ENCODE assay signal across 17 mouse cellular contexts in genomic region chr8:28427544-28428135, GRCm38 (mm10).
DNase-seq lines count a peak whose midpoint lies in the region; ATAC-seq and TF ChIP-seq lines count a peak whose summit lies in the region.
"Had no signal": no experiment of that assay in that cellular context is flagged by ENCODE, and none has a peak within 500 bp of the region (broad histone marks: within the 10 kb centered on the region; RNA-seq: fewer than 3 reads in every experiment).

No protein-coding gene starts in this region.

- no peak overlapping the region for H3K4me2 ChIP-seq in forebrain, postnatal 0 days (ENCODE audit: low read depth)
- no peak overlapping the region for H3K4me2 ChIP-seq in forebrain, embryonic 13.5 days
- H3K4me2 ChIP-seq in hindbrain, postnatal 0 days (ENCODE audit: low read depth, low read length) = no peak overlapping the region

- DNase-seq in forebrain, postnatal 0 days = peak; percentile 16
- DNase-seq in right cerebral cortex, postnatal 25 days = peak; percentile 3
- DNase-seq in right cerebral cortex, adult 18-20 months = no peak
- DNase-seq in hindbrain, postnatal 0 days (ENCODE audit: low spot score) = peak; percentile 51
- DNase-seq in thymus, postnatal 25 days = no peak
- DNase-seq: adrenal gland, postnatal 25 days; heart, adult 2 months; heart, postnatal 4 days; kidney, adult 2 months; kidney, postnatal 4 days; layer of hippocampus, postnatal 36 days; lung, adult 18-20 months had no signal

- H3K36me3 ChIP-seq in forebrain, postnatal 0 days (ENCODE audit: insufficient read depth) = no peaks in the 10 kb centered on the region
- no peaks in the 10 kb centered on the region for H3K36me3 ChIP-seq in forebrain, embryonic 13.5 days (ENCODE audit: poor library complexity, severe bottlenecking)
- H3K36me3 ChIP-seq in hindbrain, postnatal 0 days (ENCODE audit: insufficient read depth, low read length) = no peaks in the 10 kb centered on the region
- H3K36me3 ChIP-seq: G1E had no signal

- H3K4me3 ChIP-seq in forebrain, postnatal 0 days (ENCODE audit: low read depth, low read length) = no peak overlapping the region
- no peak overlapping the region for H3K4me3 ChIP-seq in forebrain, embryonic 13.5 days
- no peak overlapping the region for H3K4me3 ChIP-seq in hindbrain, postnatal 0 days (ENCODE audit: low read length)
- H3K4me3 ChIP-seq: heart, adult 2 months; myocyte had no signal

- ATAC-seq in forebrain, postnatal 0 days = peak; percentile 55; the same call in 1 of the 2 replicates
- no peak for ATAC-seq in forebrain, embryonic 13.5 days
- peak; percentile 72 for ATAC-seq in hindbrain, postnatal 0 days
- no peak for ATAC-seq in megakaryocyte-erythroid progenitor cell, adult 5-6 weeks (replicated peaks; ENCODE audit: low FRiP score, low TSS enrichment, poor library complexity, severe bottlenecking)

- H3K9ac ChIP-seq in forebrain, postnatal 0 days = no peak overlapping the region
- H3K9ac ChIP-seq in forebrain, embryonic 13.5 days = no peak overlapping the region
- no peak overlapping the region for H3K9ac ChIP-seq in hindbrain, postnatal 0 days (replicated peaks; ENCODE audit: low read length)

- TF ChIP-seq CTCF in forebrain, postnatal 0 days (IDR thresholded peaks at IDR 0.05; ENCODE audit: low read depth) = no peak
- no peak for TF ChIP-seq CTCF in hindbrain, postnatal 0 days (IDR thresholded peaks at IDR 0.05; ENCODE audit: low read depth)

- no peak overlapping the region for H3K27ac ChIP-seq in forebrain, postnatal 0 days (ENCODE audit: low read depth, low read length)
- no peak overlapping the region for H3K27ac ChIP-seq in forebrain, embryonic 13.5 days
- H3K27ac ChIP-seq in hindbrain, postnatal 0 days = peak overlapping the region; percentile 41; the same call in 1 of the 2 replicates
- H3K27ac ChIP-seq: heart, adult 2 months; macrophage had no signal

- no peaks in the 10 kb centered on the region for H3K27me3 ChIP-seq in forebrain, postnatal 0 days (ENCODE audit: insufficient read depth, low read length)
- H3K27me3 ChIP-seq in forebrain, embryonic 13.5 days = no peaks in the 10 kb centered on the region
- no peaks in the 10 kb centered on the region for H3K27me3 ChIP-seq in hindbrain, postnatal 0 days (ENCODE audit: insufficient read depth, low read length)

- WGBS in forebrain, postnatal 0 days = 40% methylated on average over 7 of the region's 7 CpGs
- 40% methylated on average over 7 of the region's 7 CpGs for WGBS in forebrain, embryonic 13.5 days
- 39% methylated on average over 7 of the region's 7 CpGs for WGBS in hindbrain, postnatal 0 days

- H3K4me1 ChIP-seq in forebrain, postnatal 0 days (ENCODE audit: insufficient read depth) = no peaks in the 10 kb centered on the region
- no peaks in the 10 kb centered on the region for H3K4me1 ChIP-seq in forebrain, embryonic 13.5 days
- no peaks in the 10 kb centered on the region for H3K4me1 ChIP-seq in hindbrain, postnatal 0 days (ENCODE audit: insufficient read depth, low read length)

- H3K9me3 ChIP-seq in forebrain, postnatal 0 days (ENCODE audit: low read length) = no peaks in the 10 kb centered on the region
- H3K9me3 ChIP-seq in forebrain, embryonic 13.5 days (replicated peaks) = no peaks in the 10 kb centered on the region
- no peaks in the 10 kb centered on the region for H3K9me3 ChIP-seq in hindbrain, postnatal 0 days (ENCODE audit: low read length)

Comparison
In these comparisons a context has a peak if more than half of its experiments do, and no peak if none do; other contexts are left out.
1. ATAC-seq: peak in forebrain, postnatal 0 days (single experiment) and hindbrain, postnatal 0 days (single experiment); none in forebrain, embryonic 13.5 days (single experiment) and megakaryocyte-erythroid progenitor cell, adult 5-6 weeks (single experiment).
2. DNase-seq: peak in forebrain, postnatal 0 days (single experiment), right cerebral cortex, postnatal 25 days (single experiment) and hindbrain, postnatal 0 days (single experiment); none in right cerebral cortex, adult 18-20 months (single experiment) and thymus, postnatal 25 days (single experiment).